Mouse (Mus musculus) kidney, adult 2 months (tissue): ENCODE measurements around the gene Tmem217.

Experiments
- CTCF ChIP-seq: fragments of 200-500 bp; conservative IDR thresholded peaks from 2 replicates; pipeline ENCODE4 v1.5.1; 2011; ENCODE audit warnings: low read depth, mild to moderate bottlenecking, control low read depth, low read length, moderate library complexity, mixed read lengths; ENCODE audit not compliant: insufficient read depth, insufficient read length
- POLR2A ChIP-seq: fragments of 200-500 bp; IDR thresholded peaks from one replicate; pipeline ENCODE4 v1.6.1; 2011; ENCODE audit warnings: low read depth, low read length, control low read depth

DNA sequence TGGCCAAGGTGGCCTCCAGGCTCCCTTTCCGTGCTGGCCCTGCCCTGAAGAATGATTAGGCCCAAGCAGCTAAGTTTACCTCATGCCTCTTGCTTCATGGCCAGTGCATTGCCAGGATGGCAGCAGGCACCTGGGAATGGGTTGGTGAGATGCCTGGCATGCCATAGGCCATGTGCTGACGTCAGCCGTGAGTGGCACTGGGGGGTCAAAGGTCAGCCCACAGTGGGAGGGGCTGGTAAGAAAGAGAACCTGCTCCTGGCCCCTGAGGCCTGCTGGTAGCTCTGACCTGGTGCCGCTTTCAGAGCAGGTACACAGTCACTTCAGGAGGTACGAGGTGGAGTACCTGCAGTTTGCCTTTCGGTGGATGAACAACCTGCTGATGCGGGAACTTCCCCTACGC, 47.4 kb upstream of the Tmem217 start:
- no peak for TF ChIP-seq CTCF
- TF ChIP-seq POLR2A = no peak
